Mouse (Mus musculus): ENCODE results near the gene Selenoi.

GRCm38 (mm10) chr5:30230901-30231300 lies 1.5 kb upstream of the Selenoi start:
- TF ChIP-seq GATA1 (IDR thresholded peaks at IDR 0.05; ENCODE audit: low read length) (no peak), TAL1 (IDR thresholded peaks at IDR 0.05; ENCODE audit: low read length) (no peak)
